Mouse (Mus musculus) heart, adult 8-10 months (tissue): ENCODE results near the gene Serpina3n. TPM values are rescaled to one million over a fixed set of nuclear protein-coding genes. Genes with fewer than 3 reads are reported as not detected.
"Not testable (repeated sequence)": the region's sequence is repeated elsewhere in the genome, so short reads cannot be mapped to it uniquely, and the experiment has no call there.

Experiments used
- DNase-seq: peaks from one replicate; pipeline ENCODE4 v3.0.0; 2022; ENCODE audit warnings: low spot score
- total RNA-seq, 4 experiments: library from RNA; stranded (reverse); gene quantifications; 2 replicates each; pipeline ENCODE4 v1.2.4; 2022

Gene Serpina3n
- 10 to 100 TPM in 2 of 4 experiments, 1 to 10 TPM in 2; 5.4 to 11.2 (median 9.7) TPM for total RNA-seq

GRCm38 (mm10) chr12:104406454-104406885 lies at the start of gene Serpina3n:
Serpina3n (plus strand) TSS chr12:104406729.
- DNase-seq = peak; percentile 44

GRCm38 (mm10) chr12:104369986-104370385 lies 36.5 kb upstream of the Serpina3n start:
- DNase-seq = no peak

GRCm38 (mm10) chr12:104377179-104377578 lies 29.4 kb upstream of the Serpina3n start:
- DNase-seq = not testable (repeated sequence)

- DNase-seq = not testable (repeated sequence)
These were observed 28.2 kb upstream of the Serpina3n start for GRCm38 (mm10) chr12:104378351-104378750.

- DNase-seq = not testable (repeated sequence)
These were observed 27.7 kb upstream of the Serpina3n start for GRCm38 (mm10) chr12:104378815-104379214.

- no peak for DNase-seq
These were observed 26.7 kb upstream of the Serpina3n start for GRCm38 (mm10) chr12:104379856-104380255.

- DNase-seq = not testable (repeated sequence)
These were observed 25.4 kb upstream of the Serpina3n start for GRCm38 (mm10) chr12:104381071-104381604.

- not testable (repeated sequence) for DNase-seq
These were observed 20.5 kb upstream of the Serpina3n start for GRCm38 (mm10) chr12:104385987-104386386.

GRCm38 (mm10) chr12:104386878-104387277 lies 19.7 kb upstream of the Serpina3n start:
- not testable (repeated sequence) for DNase-seq

GRCm38 (mm10) chr12:104388477-104388876 lies 18.1 kb upstream of the Serpina3n start:
- no peak for DNase-seq

- DNase-seq = not testable (repeated sequence)
These were observed 15.5 kb upstream of the Serpina3n start for GRCm38 (mm10) chr12:104391057-104391456.

- DNase-seq = no peak
These were observed 2.6 kb upstream of the Serpina3n start for GRCm38 (mm10) chr12:104403968-104404367.

GRCm38 (mm10) chr12:104412507-104412906 lies 6.0 kb downstream of the Serpina3n start:
- no peak for DNase-seq

- no peak for DNase-seq
These were observed 8.0 kb downstream of the Serpina3n start for GRCm38 (mm10) chr12:104414576-104414975.

- peak; percentile 45 for DNase-seq
These were observed 9.2 kb downstream of the Serpina3n start for GRCm38 (mm10) chr12:104415625-104416315.

- DNase-seq = peak; percentile 67
These were observed 12.0 kb downstream of the Serpina3n start for GRCm38 (mm10) chr12:104418340-104419135.

GRCm38 (mm10) chr12:104419136-104419462 lies 12.6 kb downstream of the Serpina3n start:
- DNase-seq = no peak

- no peak for DNase-seq
These were observed 16.3 kb downstream of the Serpina3n start for GRCm38 (mm10) chr12:104422615-104423392.

- no peak for DNase-seq
These were observed 19.1 kb downstream of the Serpina3n start for GRCm38 (mm10) chr12:104425591-104425990.

GRCm38 (mm10) chr12:104426915-104427314 lies 20.4 kb downstream of the Serpina3n start:
- no peak for DNase-seq

GRCm38 (mm10) chr12:104431359-104431758 lies 24.8 kb downstream of the Serpina3n start:
- DNase-seq = no peak

GRCm38 (mm10) chr12:104433214-104433613 lies 26.7 kb downstream of the Serpina3n start:
- no peak for DNase-seq
